Mouse (Mus musculus) forelimb bud, embryonic 11.5 days (tissue): ENCODE measurements around the gene Mdk.

Source experiments
- DNase-seq: peaks from one replicate; pipeline ENCODE4 v3.0.0-alpha.2; 2012; ENCODE audit warnings: low read depth, low spot score

Gene Mdk

GRCm38 (mm10) chr2:91933471-91933870 lies 1.4 kb upstream of the Mdk start:
- no peak for DNase-seq

GRCm38 (mm10) chr2:91932737-91933350 lies 747 bp upstream of the Mdk start:
- no peak for DNase-seq

- DNase-seq = peak; percentile 85
These were observed 553 bp downstream of the Mdk start for GRCm38 (mm10) chr2:91931328-91932159.

GRCm38 (mm10) chr2:91930761-91931291 lies 1.3 kb downstream of the Mdk start:
- DNase-seq = no peak

GRCm38 (mm10) chr2:91929936-91930335 lies 2.2 kb downstream of the Mdk start:
- DNase-seq = peak; percentile 92

GRCm38 (mm10) chr2:91929455-91929854 lies 2.6 kb downstream of the Mdk start:
- no peak for DNase-seq

- DNase-seq = no peak
These were observed 3.4 kb downstream of the Mdk start for GRCm38 (mm10) chr2:91928534-91929350.

- peak; percentile 81 for DNase-seq
These were observed 4.1 kb downstream of the Mdk start for GRCm38 (mm10) chr2:91927826-91928533.

GRCm38 (mm10) chr2:91926949-91927348 lies 5.1 kb downstream of the Mdk start, which contains the start of gene Chrm4:
Gene Chrm4, plus strand, starts transcription at chr2:91927249.
- DNase-seq = no peak

- no peak for DNase-seq
These were observed 6.7 kb downstream of the Mdk start for GRCm38 (mm10) chr2:91925442-91925841.

- DNase-seq = no peak
These were observed 7.4 kb downstream of the Mdk start for GRCm38 (mm10) chr2:91924726-91925125.

GRCm38 (mm10) chr2:91923415-91924337 lies 8.4 kb downstream of the Mdk start:
- DNase-seq = peak; percentile 79

GRCm38 (mm10) chr2:91922586-91923414 lies 9.3 kb downstream of the Mdk start:
- DNase-seq = no peak

GRCm38 (mm10) chr2:91921790-91922570 lies 10.1 kb downstream of the Mdk start:
- DNase-seq = peak; percentile 54

GRCm38 (mm10) chr2:91921181-91921789 lies 10.8 kb downstream of the Mdk start:
- DNase-seq = peak; percentile 76

GRCm38 (mm10) chr2:91920130-91920529 lies 12.0 kb downstream of the Mdk start:
- DNase-seq = no peak

GRCm38 (mm10) chr2:91917096-91917495 lies 15.0 kb downstream of the Mdk start:
- DNase-seq = no peak
